Mouse (Mus musculus) MEL (cell line): ENCODE data around the gene Rnf215. TPM values are rescaled to one million over a fixed set of nuclear protein-coding genes. Genes with fewer than 3 reads are reported as not detected.

Experiments
- DNase-seq: peaks from one replicate; pipeline ENCODE4 v3.0.0; 2011; ENCODE audit warnings: low read depth, low spot score
- H3K27ac ChIP-seq: 2 replicates; pipeline ENCODE4 v1.5.1; 2012; ENCODE audit warnings: low read depth, mild to moderate bottlenecking, control low read depth, low read length, moderate library complexity; ENCODE audit not compliant: control insufficient read depth
- H3K27me3 ChIP-seq, 2 experiments: fragments of 150-350 bp in 1 of 2; sonication (generic) in 1 of 2; 2 replicates each; pipeline ENCODE4 v1.6.1; 2012; ENCODE audit warnings: low read length in 2 of 2, mild to moderate bottlenecking in 2 of 2, improper control_type of control experiment in 1 of 2, moderate library complexity in 1 of 2; ENCODE audit not compliant: insufficient read depth in 2 of 2, control insufficient read depth in 1 of 2
- H3K36me3 ChIP-seq, 2 experiments: 2 replicates each; pipeline ENCODE4 v1.6.1; 2012 to 2014; ENCODE audit warnings: low read length in 2 of 2, improper control_type of control experiment in 1 of 2, inconsistent platforms in 1 of 2, mild to moderate bottlenecking in 1 of 2; ENCODE audit not compliant: insufficient read depth in 2 of 2, control insufficient read depth in 1 of 2
- H3K4me1 ChIP-seq, 2 experiments: fragments of 150-350 bp in 1 of 2; sonication (generic) in 1 of 2; 2 replicates each; pipeline ENCODE4 v1.6.1; 2012; ENCODE audit warnings: low read length in 2 of 2, improper control_type of control experiment in 1 of 2, mild to moderate bottlenecking in 1 of 2; ENCODE audit not compliant: insufficient read depth in 2 of 2, control insufficient read depth in 1 of 2
- H3K4me3 ChIP-seq, 2 experiments: fragments of 150-350 bp in 1 of 2; sonication (generic) in 1 of 2; 2 replicates each; pipeline ENCODE4 v1.5.1; 2012; ENCODE audit warnings: low read depth in 2 of 2, low read length in 2 of 2, mild to moderate bottlenecking in 2 of 2, moderate library complexity in 2 of 2, control low read depth in 1 of 2, improper control_type of control experiment in 1 of 2; ENCODE audit not compliant: control insufficient read depth in 1 of 2, insufficient read depth in 1 of 2
- H3K79me2 ChIP-seq: 2 replicates; pipeline ENCODE4 v1.6.1; 2012; ENCODE audit warnings: mild to moderate bottlenecking, low read length, moderate library complexity; ENCODE audit not compliant: control insufficient read depth, poor library complexity, insufficient read depth
- H3K9ac ChIP-seq: 2 replicates; pipeline ENCODE4 v1.6.1; 2012; ENCODE audit warnings: low read depth, mild to moderate bottlenecking, control low read depth, low read length, moderate library complexity; ENCODE audit not compliant: control insufficient read depth, poor library complexity, severe bottlenecking
- H3K9me3 ChIP-seq: fragments of 150-350 bp; sonication (generic); replicated peaks from 2 replicates; pipeline ENCODE4 v1.6.1; 2012; ENCODE audit warnings: mild to moderate bottlenecking, low read length, improper control_type of control experiment, moderate library complexity; ENCODE audit not compliant: insufficient read depth
- CHD1 ChIP-seq: IDR thresholded peaks from 2 replicates; pipeline ENCODE4 v1.6.1; 2012; ENCODE audit warnings: low read depth, mild to moderate bottlenecking, inconsistent platforms, low read length, improper control_type of control experiment
- CTCF ChIP-seq, 3 experiments: IDR thresholded peaks in 2 of 3; conservative IDR thresholded peaks in 1 of 3; 2 replicates each; pipeline ENCODE4 v1.5.1; 2011 to 2012; ENCODE audit warnings: low read length in 3 of 3, low read depth in 2 of 3, mild to moderate bottlenecking in 2 of 3, improper control_type of control experiment in 1 of 3, inconsistent platforms in 1 of 3, mixed read lengths in 1 of 3, moderate library complexity in 1 of 3; ENCODE audit not compliant: control insufficient read depth in 1 of 3, insufficient read depth in 1 of 3, poor library complexity in 1 of 3, severe bottlenecking in 1 of 3
- E2F4 ChIP-seq: IDR thresholded peaks from 2 replicates; pipeline ENCODE4 v1.6.1; 2011; ENCODE audit warnings: low read depth, low read length, improper control_type of control experiment, borderline replicate concordance
- ETS1 ChIP-seq: IDR thresholded peaks from 2 replicates; pipeline ENCODE4 v1.6.1; 2012; ENCODE audit warnings: low read depth, mild to moderate bottlenecking, inconsistent platforms, low read length, improper control_type of control experiment, moderate library complexity
- GATA1 ChIP-seq: IDR thresholded peaks from 2 replicates; pipeline ENCODE4 v1.6.1; 2011; ENCODE audit warnings: low read depth, low read length, improper control_type of control experiment
- HCFC1 ChIP-seq: IDR thresholded peaks from 2 replicates; pipeline ENCODE4 v1.6.1; 2012; ENCODE audit warnings: low read depth, mild to moderate bottlenecking, inconsistent platforms, low read length, improper control_type of control experiment, moderate library complexity
- KAT2A ChIP-seq: conservative IDR thresholded peaks from 2 replicates; pipeline ENCODE4 v1.6.1; 2012; ENCODE audit warnings: low read depth, low read length, improper control_type of control experiment, inconsistent platforms
- MAFK ChIP-seq: IDR thresholded peaks from 2 replicates; pipeline ENCODE4 v1.6.1; 2011; ENCODE audit warnings: low read depth, mild to moderate bottlenecking, low read length, improper control_type of control experiment, borderline replicate concordance
- MAX ChIP-seq: IDR thresholded peaks from 2 replicates; pipeline ENCODE4 v1.6.1; 2011; ENCODE audit warnings: low read length, improper control_type of control experiment
- MYB ChIP-seq: IDR thresholded peaks from 2 replicates; pipeline ENCODE4 v1.6.1; 2011; ENCODE audit warnings: mild to moderate bottlenecking, low read depth, low read length, improper control_type of control experiment
- MYC ChIP-seq: IDR thresholded peaks from 2 replicates; pipeline ENCODE4 v1.6.1; 2011; ENCODE audit warnings: low read depth, mild to moderate bottlenecking, low read length, improper control_type of control experiment, moderate library complexity
- NELFE ChIP-seq: IDR thresholded peaks from 2 replicates; pipeline ENCODE4 v1.6.1; 2011; ENCODE audit warnings: low read depth, low read length, improper control_type of control experiment
- NRF1 ChIP-seq: IDR thresholded peaks from 2 replicates; pipeline ENCODE4 v1.6.1; 2014; ENCODE audit warnings: low read depth, mild to moderate bottlenecking, inconsistent platforms, low read length, improper control_type of control experiment, moderate library complexity; ENCODE audit not compliant: poor library complexity, insufficient read depth, severe bottlenecking
- POLR2A ChIP-seq, 2 experiments: IDR thresholded peaks; 2 replicates each; pipeline ENCODE4 v1.6.1; 2011 to 2012; ENCODE audit warnings: low read length in 2 of 2, mild to moderate bottlenecking in 2 of 2, control low read depth in 1 of 2, improper control_type of control experiment in 1 of 2, low read depth in 1 of 2, moderate library complexity in 1 of 2; ENCODE audit not compliant: control insufficient read depth in 1 of 2, insufficient read depth in 1 of 2, poor library complexity in 1 of 2
- POLR2AphosphoS2 ChIP-seq: IDR thresholded peaks from 2 replicates; pipeline ENCODE4 v1.6.1; 2011; ENCODE audit warnings: low read length, improper control_type of control experiment
- RAD21 ChIP-seq: IDR thresholded peaks from 2 replicates; pipeline ENCODE4 v1.6.1; 2011; ENCODE audit warnings: mild to moderate bottlenecking, low read depth, low read length, improper control_type of control experiment
- RCOR1 ChIP-seq: IDR thresholded peaks from 2 replicates; pipeline ENCODE4 v1.6.1; 2012; ENCODE audit warnings: low read depth, mild to moderate bottlenecking, inconsistent platforms, low read length, improper control_type of control experiment
- SMC3 ChIP-seq: IDR thresholded peaks from 2 replicates; pipeline ENCODE4 v1.6.1; 2011; ENCODE audit warnings: low read depth, low read length, improper control_type of control experiment
- TBP ChIP-seq: IDR thresholded peaks from 2 replicates; pipeline ENCODE4 v1.8.0; 2011; ENCODE audit warnings: low read depth, low read length, improper control_type of control experiment
- UBTF ChIP-seq: IDR thresholded peaks from 2 replicates; pipeline ENCODE4 v1.6.1; 2012; ENCODE audit warnings: low read depth, mild to moderate bottlenecking, inconsistent platforms, low read length, improper control_type of control experiment, moderate library complexity, borderline replicate concordance; ENCODE audit not compliant: insufficient read depth
- USF1 ChIP-seq: IDR thresholded peaks from 2 replicates; pipeline ENCODE4 v1.6.1; 2014; ENCODE audit warnings: low read depth, mild to moderate bottlenecking, inconsistent platforms, low read length, improper control_type of control experiment, moderate library complexity
- ZC3H11A ChIP-seq: IDR thresholded peaks from 2 replicates; pipeline ENCODE4 v1.6.1; 2012; ENCODE audit warnings: low read depth, mild to moderate bottlenecking, inconsistent platforms, low read length, improper control_type of control experiment
- ZMIZ1 ChIP-seq: IDR thresholded peaks from 2 replicates; pipeline ENCODE4 v1.6.1; 2012; ENCODE audit warnings: low read depth, mild to moderate bottlenecking, inconsistent platforms, low read length, improper control_type of control experiment, moderate library complexity
- polyA plus RNA-seq, 2 experiments: library from polyadenylated mRNA; stranded (reverse) in 1 of 2; unstranded in 1 of 2; fragments of >175 nt in 1 of 2; fragments of >200 nt in 1 of 2; gene quantifications; 2 replicates each; pipeline versions ENCODE4 v1.2.1 to v1.2.4; 2012; ENCODE audit warnings: low replicate concordance in 2 of 2, low read depth in 1 of 2; ENCODE audit not compliant: insufficient read length in 2 of 2, insufficient read depth in 1 of 2, missing spikeins in 1 of 2
- total RNA-seq: library from RNA; depleted of rRNA; stranded (reverse); fragments of 300-350 nt; gene quantifications from 2 replicates; pipeline ENCODE4 v1.2.3, GENCODE M21; 2012

Gene Rnf215
- total and polyA plus RNA-seq, 3 experiments = 11.3 to 13.2 TPM; not detected in 1

DNA sequence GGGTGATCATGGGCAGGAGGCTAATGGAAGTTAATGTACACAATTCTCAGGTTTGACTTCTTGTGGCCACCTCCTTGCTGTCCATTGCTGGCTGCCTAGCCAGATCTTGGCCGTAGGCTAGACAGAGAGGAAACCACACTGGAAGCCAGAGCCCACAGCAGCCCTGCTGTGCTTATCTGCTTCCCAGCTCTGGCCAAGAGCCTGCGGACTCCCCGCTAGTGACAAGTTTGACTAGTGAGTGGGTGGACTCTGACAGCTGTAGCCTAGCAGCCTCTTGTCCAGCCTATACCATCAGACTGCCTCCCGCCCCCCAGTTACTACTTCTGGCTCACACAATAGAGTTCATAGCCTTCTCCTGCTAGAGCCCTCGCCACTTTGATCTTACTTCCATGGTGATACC lies 15.4 kb upstream of the Rnf215 start:
- Histone ChIP-seq H3K9me3 (no peaks in the 10 kb centered on the region), H3K4me1 (peaks cover 25 to 64% of the 10 kb centered on the region in 2 experiments), H3K79me2 (no peaks in the 10 kb centered on the region), H3K27me3 (no peaks in the 10 kb centered on the region), H3K36me3 (peaks cover 0 to 37% of the 10 kb centered on the region in 2 experiments; a peak in 2 of 4 replicates), H3K27ac (no peak overlapping the region), H3K4me3 (no peak overlapping the region), H3K9ac (no peak overlapping the region)
- TF ChIP-seq ETS1 = 0 out of 2 replicates have a peak, but pooled peaks have one; percentile 18
- no peak for TF ChIP-seq NRF1
- TF ChIP-seq SMC3 = no peak
- no peak for TF ChIP-seq ZMIZ1
- TF ChIP-seq POLR2A (IDR thresholded peaks at IDR 0.05; ENCODE audit: control insufficient read depth in 1 of 2, insufficient read depth in 1 of 2, low read depth in 1 of 2, low read length in 2 of 2, poor library complexity in 1 of 2) = no peak
- no peak for TF ChIP-seq MYB
- TF ChIP-seq POLR2AphosphoS2 = no peak
- no peak for TF ChIP-seq MAFK
- TF ChIP-seq CHD1 = no peak
- no peak for TF ChIP-seq UBTF
- TF ChIP-seq USF1 = no peak
- TF ChIP-seq ZC3H11A = no peak
- peak; percentile 35; the same call in 1 of the 2 replicates for TF ChIP-seq GATA1
- DNase-seq = peak; percentile 50

DNA sequence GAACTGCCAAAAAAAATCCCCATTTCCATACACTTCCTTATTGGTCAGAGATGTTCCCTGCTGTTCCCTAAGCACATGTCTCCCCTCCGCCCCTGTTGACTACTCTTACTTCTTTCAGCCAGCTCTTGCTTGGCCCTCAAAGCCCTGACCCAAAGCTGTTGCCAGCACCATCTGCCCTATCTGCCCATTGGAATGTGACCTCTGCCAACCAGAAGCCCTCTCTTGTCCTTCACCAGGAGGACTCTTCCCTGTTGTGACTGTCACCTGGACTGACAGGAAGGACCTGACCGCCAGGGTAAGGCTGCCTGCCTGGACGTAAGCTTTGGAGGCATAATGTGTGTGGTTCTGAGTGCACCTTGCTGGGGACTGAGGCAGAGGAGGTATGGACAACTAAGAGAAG lies 13.3 kb upstream of the Rnf215 start:
- DNase-seq = no peak
- no peak for TF ChIP-seq RCOR1
- no peak for TF ChIP-seq ZMIZ1
- TF ChIP-seq E2F4 = no peak
- no peak for TF ChIP-seq TBP
- TF ChIP-seq CTCF (IDR thresholded peaks at IDR 0.05 in 2 of 3, conservative IDR thresholded peaks at IDR 0.05 in 1 of 3; ENCODE audit: control insufficient read depth in 1 of 3, insufficient read depth in 1 of 3, low read depth in 2 of 3, low read length in 3 of 3, poor library complexity in 1 of 3, severe bottlenecking in 1 of 3) = no peak
- TF ChIP-seq HCFC1 = no peak
- TF ChIP-seq NELFE = no peak
- TF ChIP-seq MYC = no peak
- no peak for TF ChIP-seq RAD21
- TF ChIP-seq MAX = no peak
- TF ChIP-seq ETS1 = no peak
- no peak for TF ChIP-seq GATA1
- no peak for TF ChIP-seq KAT2A
- Histone ChIP-seq H3K79me2 (no peaks in the 10 kb centered on the region), H3K27ac (no peak overlapping the region), H3K9ac (no peak overlapping the region), H3K4me1 (peaks cover 9 to 44% of the 10 kb centered on the region in 2 experiments; a peak in 3 of 4 replicates), H3K36me3 (peaks cover 0 to 20% of the 10 kb centered on the region in 2 experiments; a peak in 2 of 4 replicates), H3K27me3 (no peaks in the 10 kb centered on the region), H3K4me3 (no peak overlapping the region), H3K9me3 (no peaks in the 10 kb centered on the region)
